Mouse (Mus musculus): ENCODE results near the gene Tubgcp2. TPM values are rescaled to one million over a fixed set of nuclear protein-coding genes. Genes with fewer than 3 reads are reported as not detected.

Gene Tubgcp2
- total and polyA plus RNA-seq, 3 experiments = 27.1 to 43.6 TPM; not detected in 1

GRCm38 (mm10) chr7:139951991-139952633 lies 84.4 kb downstream of the Tubgcp2 start:
- Histone ChIP-seq H3K27me3 (ENCODE audit: control insufficient read depth in 1 of 2, insufficient read depth in 2 of 2, low read length in 2 of 2) (no peaks in the 10 kb centered on the region), H3K79me2 (ENCODE audit: control insufficient read depth, insufficient read depth, low read length, poor library complexity) (no peaks in the 10 kb centered on the region), H3K4me3 (ENCODE audit: control insufficient read depth in 1 of 2, insufficient read depth in 1 of 2, low read depth in 2 of 2, low read length in 2 of 2) (no peak overlapping the region), H3K27ac (ENCODE audit: control insufficient read depth, low read depth, low read length) (no peak overlapping the region), H3K9ac (ENCODE audit: control insufficient read depth, low read depth, low read length, poor library complexity, severe bottlenecking) (no peak overlapping the region), H3K4me1 (ENCODE audit: control insufficient read depth in 1 of 2, insufficient read depth in 2 of 2, low read length in 2 of 2) (peaks cover 0 to 16% of the 10 kb centered on the region in 2 experiments; a peak in 2 of 4 replicates), H3K9me3 (replicated peaks; ENCODE audit: insufficient read depth, low read length) (no peaks in the 10 kb centered on the region), H3K36me3 (ENCODE audit: control insufficient read depth in 1 of 2, insufficient read depth in 2 of 2, low read length in 2 of 2) (peaks cover 0 to 8% of the 10 kb centered on the region in 2 experiments; a peak in 2 of 4 replicates)
- peak; percentile 16 for DNase-seq (ENCODE audit: low read depth, low spot score)
- TF ChIP-seq SMC3 (IDR thresholded peaks at IDR 0.05; ENCODE audit: low read depth, low read length) (no peak), NRF1 (IDR thresholded peaks at IDR 0.05; ENCODE audit: insufficient read depth, low read depth, low read length, poor library complexity, severe bottlenecking) (no peak), POLR2AphosphoS5 (IDR thresholded peaks at IDR 0.05; ENCODE audit: borderline replicate concordance, low read depth, low read length) (no peak), POLR2A (IDR thresholded peaks at IDR 0.05; ENCODE audit: control insufficient read depth in 1 of 2, insufficient read depth in 1 of 2, low read depth in 1 of 2, low read length in 2 of 2, poor library complexity in 1 of 2) (no peak), JUND (IDR thresholded peaks at IDR 0.05; ENCODE audit: low read depth, low read length) (no peak), CTCF (IDR thresholded peaks at IDR 0.05 in 2 of 3, conservative IDR thresholded peaks at IDR 0.05 in 1 of 3; ENCODE audit: control insufficient read depth in 1 of 3, insufficient read depth in 1 of 3, low read depth in 2 of 3, low read length in 3 of 3, poor library complexity in 1 of 3, severe bottlenecking in 1 of 3) (no peak), USF2 (IDR thresholded peaks at IDR 0.05; ENCODE audit: borderline replicate concordance in 1 of 2, insufficient read depth in 1 of 2, low read depth in 1 of 2, low read length in 2 of 2) (no peak), TAL1 (IDR thresholded peaks at IDR 0.05; ENCODE audit: low read length) (no peak), MYB (IDR thresholded peaks at IDR 0.05; ENCODE audit: low read depth, low read length) (no peak), RAD21 (IDR thresholded peaks at IDR 0.05; ENCODE audit: low read depth, low read length) (no peak), MAFK (IDR thresholded peaks at IDR 0.05; ENCODE audit: borderline replicate concordance, low read depth, low read length) (no peak), GABPA (IDR thresholded peaks at IDR 0.05; ENCODE audit: low read depth, low read length) (no peak), NELFE (IDR thresholded peaks at IDR 0.05; ENCODE audit: low read depth, low read length) (no peak), MYC (IDR thresholded peaks at IDR 0.05; ENCODE audit: low read depth, low read length) (no peak), MAX (IDR thresholded peaks at IDR 0.05; ENCODE audit: low read length) (no peak), EP300 (IDR thresholded peaks at IDR 0.05; ENCODE audit: low read depth in 1 of 2, low read length in 2 of 2) (no peak), TCF12 (IDR thresholded peaks at IDR 0.05; ENCODE audit: low read depth, low read length) (no peak), UBTF (IDR thresholded peaks at IDR 0.05; ENCODE audit: borderline replicate concordance, insufficient read depth, low read depth, low read length) (no peak), MAZ (IDR thresholded peaks at IDR 0.05; ENCODE audit: low read depth, low read length) (no peak)

DNA sequence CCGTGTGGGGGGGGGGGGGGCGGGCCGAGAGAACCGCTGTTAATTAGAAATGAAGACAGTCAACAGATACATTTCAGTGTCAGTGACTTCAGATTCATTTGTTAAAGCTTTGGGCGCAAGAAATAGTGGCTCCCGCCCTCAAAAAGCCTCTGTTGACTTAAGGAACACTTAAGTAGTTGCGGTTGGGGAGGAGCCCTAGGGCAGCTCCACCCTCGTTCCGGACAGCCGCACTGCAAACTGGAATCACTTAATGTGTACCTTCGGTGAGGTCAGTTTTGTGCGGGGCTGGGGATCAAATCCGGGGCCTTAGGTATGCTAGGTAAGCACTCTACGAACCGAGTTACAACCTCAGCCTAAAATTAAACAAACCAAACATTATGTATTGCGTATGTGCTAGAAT lies 85.4 kb downstream of the Tubgcp2 start:
- Histone ChIP-seq H3K79me2 (ENCODE audit: control insufficient read depth, insufficient read depth, low read length, poor library complexity) (no peaks in the 10 kb centered on the region), H3K27me3 (ENCODE audit: control insufficient read depth in 1 of 2, insufficient read depth in 2 of 2, low read length in 2 of 2) (no peaks in the 10 kb centered on the region), H3K36me3 (ENCODE audit: control insufficient read depth in 1 of 2, insufficient read depth in 2 of 2, low read length in 2 of 2) (peaks cover 0 to 8% of the 10 kb centered on the region in 2 experiments; a peak in 2 of 4 replicates), H3K9ac (ENCODE audit: control insufficient read depth, low read depth, low read length, poor library complexity, severe bottlenecking) (peak overlapping the region; percentile 78), H3K4me3 (ENCODE audit: control insufficient read depth in 1 of 2, insufficient read depth in 1 of 2, low read depth in 2 of 2, low read length in 2 of 2) (peak overlapping the region; percentile 83 to 90), H3K4me1 (ENCODE audit: control insufficient read depth in 1 of 2, insufficient read depth in 2 of 2, low read length in 2 of 2) (peaks cover 0 to 16% of the 10 kb centered on the region in 2 experiments; a peak in 2 of 4 replicates), H3K27ac (ENCODE audit: control insufficient read depth, low read depth, low read length) (peak overlapping the region; percentile 35), H3K9me3 (replicated peaks; ENCODE audit: insufficient read depth, low read length) (no peaks in the 10 kb centered on the region)
- peak; percentile 82 for DNase-seq (ENCODE audit: low read depth, low spot score)
- peak; percentile 34; the same call in 1 of the 2 replicates for TF ChIP-seq TBP (IDR thresholded peaks at IDR 0.05; ENCODE audit: low read depth, low read length)
- TF ChIP-seq TCF12 (IDR thresholded peaks at IDR 0.05; ENCODE audit: low read depth, low read length) = 0 out of 2 replicates have a peak, but pooled peaks have one; percentile 17
- TF ChIP-seq ZMIZ1 (IDR thresholded peaks at IDR 0.05; ENCODE audit: low read depth, low read length) = 0 out of 2 replicates have a peak, but pooled peaks have one; percentile 1
- peak; percentile 35; the same call in 1 of the 2 replicates for TF ChIP-seq NELFE (IDR thresholded peaks at IDR 0.05; ENCODE audit: low read depth, low read length)
- TF ChIP-seq CHD2 (IDR thresholded peaks at IDR 0.05; ENCODE audit: low read length) = no peak
- TF ChIP-seq POLR2AphosphoS2 (IDR thresholded peaks at IDR 0.05; ENCODE audit: low read length) = no peak; the same call in 1 of the 2 replicates
- no peak for TF ChIP-seq MYB (IDR thresholded peaks at IDR 0.05; ENCODE audit: low read depth, low read length)
- peak in 1 of 2 experiments; percentile 40; a peak in 1 of 4 replicates for TF ChIP-seq POLR2A (IDR thresholded peaks at IDR 0.05; ENCODE audit: control insufficient read depth in 1 of 2, insufficient read depth in 1 of 2, low read depth in 1 of 2, low read length in 2 of 2, poor library complexity in 1 of 2)
- no peak for TF ChIP-seq ZC3H11A (IDR thresholded peaks at IDR 0.05; ENCODE audit: low read depth, low read length)
